Mouse (Mus musculus) liver, embryonic 14 days (tissue): Measurements from ENCODE around the gene Vmn2r115. TPM values are rescaled to one million over a fixed set of nuclear protein-coding genes. Genes with fewer than 3 reads are reported as not detected.

Experiments
- polyA plus RNA-seq: library from polyadenylated mRNA; depleted of rRNA; stranded (reverse); fragments of >200 nt; gene quantifications from 2 replicates; pipeline ENCODE4 v1.2.3, GENCODE M21; 2012; rRNA removed

Gene Vmn2r115
- not detected in 2 replicates for polyA plus RNA-seq

DNA sequence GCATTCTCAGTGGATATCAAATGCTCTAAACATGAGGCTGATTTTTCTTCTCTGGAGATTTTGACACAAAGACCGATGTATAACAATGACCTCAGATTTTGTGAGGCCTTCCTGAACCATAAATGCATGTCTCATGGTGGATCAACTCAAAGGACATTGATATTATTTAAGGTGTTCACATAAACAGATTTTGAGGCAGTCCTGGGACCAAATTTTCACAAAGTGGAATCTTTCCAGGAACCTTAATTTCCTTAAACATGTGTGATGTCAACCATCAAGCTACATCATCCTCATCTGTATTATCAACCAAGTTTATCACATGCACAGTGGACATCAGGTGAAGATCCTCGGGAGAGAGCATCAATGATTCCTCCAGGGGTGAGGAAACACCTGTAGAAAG, at the start of gene Vmn2r115:
Gene Vmn2r115 (plus strand): TSS at position 301 of the 400 bp plus-strand sequence.

GRCm38 (mm10) chr17:23312437-23312836, 31.1 kb upstream of the Vmn2r115 start, which contains the start of gene Vmn2r114:
TSS of gene Vmn2r114 (minus strand) at chr17:23312537.

DNA sequence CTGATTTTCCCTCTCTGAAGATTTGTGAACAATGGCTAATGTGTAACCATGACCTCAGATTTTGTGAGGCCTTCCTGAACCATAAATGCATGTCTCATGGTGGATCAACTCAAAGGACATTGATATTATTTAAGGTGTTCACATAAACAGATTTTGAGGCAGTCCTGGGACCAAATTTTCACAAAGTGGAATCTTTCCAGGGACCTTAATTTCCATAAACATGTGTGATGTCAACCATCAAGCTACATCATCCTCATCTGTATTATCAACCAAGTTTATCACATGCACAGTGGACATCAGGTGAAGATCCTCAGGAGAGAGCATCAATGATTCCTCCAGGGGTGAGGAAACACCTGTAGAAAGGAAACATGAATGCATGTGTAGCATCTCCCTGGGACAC, 40.8 kb downstream of the Vmn2r115 start, which contains the start of gene Vmn2r116:
Gene Vmn2r116 (plus strand): TSS at position 301 of the 400 bp plus-strand sequence.

Other genes with a start within 250 kb of the Vmn2r115 start
- 1.1 and 1.2 TPM in 2 replicates for gene Zfp40, start 150.5 kb upstream of the Vmn2r115 start, polyA plus RNA-seq
- gene Vmn2r114, start 31.2 kb upstream of the Vmn2r115 start, polyA plus RNA-seq, result not detected in 2 replicates
- not detected in 2 replicates for gene Vmn2r116, start 40.9 kb downstream of the Vmn2r115 start, polyA plus RNA-seq
- not detected in 2 replicates for gene Vmn2r117, start 136.0 kb downstream of the Vmn2r115 start, polyA plus RNA-seq
- gene Zfp213, start 220.5 kb downstream of the Vmn2r115 start, polyA plus RNA-seq, result 3.0 and 3.8 TPM in 2 replicates